Mouse (Mus musculus) lung, adult 18-20 months (tissue): ENCODE data around the gene Met.

Source experiments
- DNase-seq, 2 experiments: peaks; one replicate each; pipeline ENCODE4 v3.0.0; 2022; ENCODE audit warnings: mixed read lengths in 2 of 2

The Met gene

GRCm38 (mm10) chr6:17620823-17621222 lies 157.2 kb downstream of the Met start:
- DNase-seq: no peak

- DNase-seq: no peak
These were observed 157.8 kb downstream of the Met start for GRCm38 (mm10) chr6:17621436-17621835.
